Mouse (Mus musculus): ENCODE measurements at regions not wholly inside any gene's neighbourhood (a gene's known extent, or its start where the extent isn't known, plus 50 kb on each side); places are given as distances from the start of the nearest gene placed in this dataset.

- ATAC-seq (ENCODE audit: low FRiP score) (no peak), DNase-seq (ENCODE audit: low spot score) (no peak)
- no peak overlapping the region for H3K4me2 ChIP-seq (ENCODE audit: low read depth, low read length, poor library complexity, severe bottlenecking)
- H3K36me3 ChIP-seq (ENCODE audit: insufficient read depth, low read length) = 0 out of 2 replicates have a peak, but pooled peaks cover 4% of the 10 kb centered on the region
- no peaks in the 10 kb centered on the region for H3K4me1 ChIP-seq (ENCODE audit: insufficient read depth, low read length)
- no peaks in the 10 kb centered on the region for H3K27me3 ChIP-seq (ENCODE audit: insufficient read depth, low read length)
- no peak for TF ChIP-seq CTCF (IDR thresholded peaks at IDR 0.05)
- no peaks in the 10 kb centered on the region for H3K9me3 ChIP-seq (ENCODE audit: low read length)
- no peak overlapping the region for H3K9ac ChIP-seq (replicated peaks; ENCODE audit: low read length, poor library complexity, severe bottlenecking)
- H3K4me3 ChIP-seq (ENCODE audit: low read depth, low read length) = no peak overlapping the region
- 69% methylated on average over 9 of the region's 9 CpGs for WGBS
- no peak overlapping the region for H3K27ac ChIP-seq (ENCODE audit: low read depth, low read length)
These were observed 67.4 kb upstream of the Tiam2 start for GRCm38 (mm10) chr17:3258811-3259510.

GRCm38 (mm10) chr17:3260796-3261195 lies 65.6 kb upstream of the Tiam2 start:
- no peak overlapping the region for H3K4me3 ChIP-seq (ENCODE audit: low read depth, low read length)
- TF ChIP-seq CTCF (IDR thresholded peaks at IDR 0.05) = no peak
- ATAC-seq (ENCODE audit: low FRiP score) (no peak), DNase-seq (ENCODE audit: low spot score) (no peak)
- H3K4me2 ChIP-seq (ENCODE audit: low read depth, low read length, poor library complexity, severe bottlenecking) = no peak overlapping the region
- H3K9ac ChIP-seq (replicated peaks; ENCODE audit: low read length, poor library complexity, severe bottlenecking) = no peak overlapping the region
- H3K9me3 ChIP-seq (ENCODE audit: low read length) = no peaks in the 10 kb centered on the region
- no peaks in the 10 kb centered on the region for H3K36me3 ChIP-seq (ENCODE audit: insufficient read depth, low read length)
- no peaks in the 10 kb centered on the region for H3K4me1 ChIP-seq (ENCODE audit: insufficient read depth, low read length)
- H3K27ac ChIP-seq (ENCODE audit: low read depth, low read length) = no peak overlapping the region
- no peaks in the 10 kb centered on the region for H3K27me3 ChIP-seq (ENCODE audit: insufficient read depth, low read length)
- WGBS = 90% methylated on average over 11 of the region's 11 CpGs

- no peaks in the 10 kb centered on the region for H3K9me3 ChIP-seq (ENCODE audit: low read length)
- no peak overlapping the region for H3K9ac ChIP-seq (replicated peaks; ENCODE audit: low read length, poor library complexity, severe bottlenecking)
- no peaks in the 10 kb centered on the region for H3K4me1 ChIP-seq (ENCODE audit: insufficient read depth, low read length)
- H3K27ac ChIP-seq (ENCODE audit: low read depth, low read length) = no peak overlapping the region
- no peak overlapping the region for H3K4me3 ChIP-seq (ENCODE audit: low read depth, low read length)
- no peak overlapping the region for H3K4me2 ChIP-seq (ENCODE audit: low read depth, low read length, poor library complexity, severe bottlenecking)
- no peaks in the 10 kb centered on the region for H3K36me3 ChIP-seq (ENCODE audit: insufficient read depth, low read length)
- peak; percentile 95 for DNase-seq (ENCODE audit: low spot score)
- TF ChIP-seq CTCF (IDR thresholded peaks at IDR 0.05) = peak; percentile 91
- ATAC-seq (ENCODE audit: low FRiP score) = peak; percentile 51
- 41% methylated on average over 22 of the region's 22 CpGs for WGBS
- no peaks in the 10 kb centered on the region for H3K27me3 ChIP-seq (ENCODE audit: insufficient read depth, low read length)
These were observed 53.0 kb upstream of the Tiam2 start for GRCm38 (mm10) chr17:3273108-3274091.

- ATAC-seq (ENCODE audit: low FRiP score) (peak; percentile 54; the same call in 1 of the 2 replicates), DNase-seq (ENCODE audit: low spot score) (no peak)
- no peak for TF ChIP-seq CTCF (IDR thresholded peaks at IDR 0.05)
These were observed 51.7 kb upstream of the Tiam2 start for GRCm38 (mm10) chr17:3274449-3275285.

More at GRCm38 (mm10) chr17:3274449-3275285, 51.7 kb upstream of the Tiam2 start:
- Histone ChIP-seq H3K4me1 (ENCODE audit: insufficient read depth, low read length) (no peaks in the 10 kb centered on the region), H3K9me3 (ENCODE audit: low read length) (no peaks in the 10 kb centered on the region), H3K4me2 (ENCODE audit: low read depth, low read length, poor library complexity, severe bottlenecking) (no peak overlapping the region), H3K36me3 (ENCODE audit: insufficient read depth, low read length) (no peaks in the 10 kb centered on the region), H3K27ac (ENCODE audit: low read depth, low read length) (peak overlapping the region; percentile 59; the same call in 1 of the 2 replicates), H3K4me3 (ENCODE audit: low read depth, low read length) (no peak overlapping the region), H3K27me3 (ENCODE audit: insufficient read depth, low read length) (no peaks in the 10 kb centered on the region), H3K9ac (replicated peaks; ENCODE audit: low read length, poor library complexity, severe bottlenecking) (no peak overlapping the region)
- WGBS = 22% methylated on average over 14 of the region's 14 CpGs

Data from midbrain, postnatal 0 days (tissue).